Mouse (Mus musculus) hindbrain, postnatal 0 days (tissue): ENCODE results near the gene Gm37240. TPM values are rescaled to one million over a fixed set of nuclear protein-coding genes. Genes with fewer than 3 reads are reported as not detected.

Source experiments
- ATAC-seq: fragments of 200-750 bp; cut with Nextera tagmentation; 2 replicates; pipeline ENCODE4 v1.8.0; 2017; ENCODE audit warnings: mild to moderate bottlenecking, moderate TSS enrichment, moderate library complexity
- DNase-seq: peaks from one replicate; pipeline ENCODE4 v3.0.0-alpha.2; 2015; ENCODE audit warnings: low spot score
- H3K27ac ChIP-seq: fragments of 300-500 bp; sonication (generic); 2 replicates; pipeline ENCODE4 v1.5.1; 2014; ENCODE audit warnings: mild to moderate bottlenecking
- H3K27me3 ChIP-seq: fragments of 300-500 bp; sonication (generic); 2 replicates; pipeline ENCODE4 v1.6.1; 2014; ENCODE audit warnings: low read length, mixed read lengths; ENCODE audit not compliant: insufficient read depth
- H3K36me3 ChIP-seq: fragments of 300-500 bp; sonication (generic); 2 replicates; pipeline ENCODE4 v1.6.1; 2014; ENCODE audit warnings: low read length, mixed read lengths; ENCODE audit not compliant: insufficient read depth
- H3K4me1 ChIP-seq: fragments of 300-500 bp; sonication (generic); 2 replicates; pipeline ENCODE4 v1.6.1; 2014; ENCODE audit warnings: antibody characterized with exemption, low read length, mixed read lengths; ENCODE audit not compliant: insufficient read depth
- H3K4me2 ChIP-seq: fragments of 300-500 bp; sonication (generic); 2 replicates; pipeline ENCODE4 v1.6.1; 2014; ENCODE audit warnings: low read depth, mild to moderate bottlenecking, low read length, moderate library complexity, mixed read lengths
- H3K4me3 ChIP-seq: fragments of 300-500 bp; sonication (generic); 2 replicates; pipeline ENCODE4 v1.5.1; 2014; ENCODE audit warnings: low read length
- H3K9ac ChIP-seq: fragments of 300-500 bp; sonication (generic); replicated peaks from 2 replicates; pipeline ENCODE4 v1.6.1; 2014; ENCODE audit warnings: mild to moderate bottlenecking, low read length, moderate library complexity, mixed read lengths
- H3K9me3 ChIP-seq: fragments of 300-500 bp; sonication (generic); 2 replicates; pipeline ENCODE4 v1.6.1; 2016; ENCODE audit warnings: low read length, mixed read lengths
- CTCF ChIP-seq: IDR thresholded peaks from 2 replicates; pipeline ENCODE4 v1.5.1; 2016; ENCODE audit warnings: antibody characterized with exemption, control low read depth, low read depth
- WGBS: fragments of 180-500 bp; shearing (Covaris S2); extraction: QIAGEN DNeasy Blood & Tissue Kit; methylation state at CpG from one replicate; pipeline ENCODE4 v1.1.7; 2014; 5-methylcytosine and 5-hydroxymethylcytosine counted together
- polyA plus RNA-seq: library from polyadenylated mRNA; unstranded; fragments of >200 nt; fragmentation: Nextera tagmentation; extraction: Ambion mirVana; gene quantifications from 2 replicates; pipeline ENCODE4 v1.2.1, GENCODE M21; 2015
- total RNA-seq: library from RNA; depleted of rRNA; stranded (reverse); fragments of >200 nt; gene quantifications from 2 replicates; pipeline ENCODE4 v1.2.3, GENCODE M21; 2014

The Gm37240 gene
- total and polyA plus RNA-seq, 2 experiments from 2014 or later = 1.5 TPM; not detected in 1

DNA sequence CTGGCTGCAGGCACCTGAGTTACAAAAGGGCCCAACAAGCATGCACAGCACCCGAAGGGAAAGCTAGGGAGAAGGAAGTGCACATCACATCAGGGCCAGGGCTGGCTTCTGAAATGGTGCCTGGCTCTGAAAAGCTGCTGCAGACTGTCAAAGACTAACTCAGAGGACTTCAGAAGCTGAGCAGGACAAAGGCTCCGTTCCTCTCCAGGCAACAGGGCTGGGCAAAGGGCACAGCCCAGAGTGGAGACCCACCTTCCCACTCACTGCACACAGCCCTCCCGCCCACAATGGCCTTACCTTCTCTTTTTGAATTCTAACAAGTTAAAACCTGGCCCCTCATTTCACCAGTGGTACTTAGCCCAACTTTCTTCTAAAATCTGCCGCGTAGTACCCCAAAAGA is 223.5 kb downstream of the Gm37240 start:
- WGBS = 76% methylated on average over 5 of the region's 5 CpGs
- Histone ChIP-seq H3K27ac (no peak overlapping the region), H3K4me2 (no peak overlapping the region), H3K9ac (no peak overlapping the region), H3K9me3 (no peaks in the 10 kb centered on the region), H3K4me1 (0 out of 2 replicates have a peak, but pooled peaks cover 2% of the 10 kb centered on the region), H3K4me3 (no peak overlapping the region), H3K27me3 (no peaks in the 10 kb centered on the region), H3K36me3 (no peaks in the 10 kb centered on the region)
- ATAC-seq (no peak), DNase-seq (no peak)
- no peak for TF ChIP-seq CTCF

DNA sequence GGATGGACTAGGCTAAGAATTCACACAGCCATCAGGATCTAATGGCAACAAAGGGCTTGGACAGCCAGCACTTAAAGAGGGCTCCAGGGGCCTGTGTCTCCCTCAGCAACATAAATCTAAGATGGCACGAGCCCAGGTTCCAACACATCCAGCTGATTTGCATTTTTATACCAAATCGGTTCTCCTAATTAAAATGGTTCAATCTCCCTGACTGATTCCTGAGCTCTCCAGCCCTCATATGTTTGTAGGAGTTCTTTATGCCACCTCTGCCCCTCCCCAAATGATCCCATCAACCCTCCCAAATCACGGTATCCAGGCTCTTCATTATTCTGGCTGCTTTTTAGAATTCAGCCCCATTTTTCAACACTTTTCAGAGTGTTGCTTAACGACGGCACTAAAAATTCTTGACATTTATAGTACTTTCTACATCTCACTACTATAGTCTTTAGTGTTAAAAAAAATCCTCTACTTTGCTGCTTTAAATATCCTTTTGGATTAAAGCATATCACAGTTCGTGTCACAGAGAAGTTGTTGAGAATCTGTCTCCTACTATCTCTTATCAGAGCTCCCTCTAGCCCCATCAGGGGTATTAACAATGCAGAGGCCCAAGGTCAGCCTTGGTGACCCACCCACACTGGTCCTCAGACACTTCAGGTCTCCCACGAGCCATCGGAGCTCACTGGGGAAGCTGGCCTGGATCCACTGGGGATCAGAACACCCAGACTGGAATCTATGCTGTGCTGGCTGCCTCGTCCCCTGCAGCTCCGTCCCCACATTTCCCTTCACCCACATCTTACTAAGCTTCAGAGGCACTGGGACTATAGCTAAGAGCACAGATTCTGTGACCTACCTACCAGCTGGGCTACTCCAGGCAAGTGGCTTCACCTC is 225.1 kb downstream of the Gm37240 start:
- H3K4me3 ChIP-seq = no peak overlapping the region
- H3K4me2 ChIP-seq = no peak overlapping the region
- no peaks in the 10 kb centered on the region for H3K9me3 ChIP-seq
- DNase-seq = no peak
- WGBS = 65% methylated on average over 10 of the region's 10 CpGs
- no peak for ATAC-seq
- no peak for TF ChIP-seq CTCF
- no peak overlapping the region for H3K27ac ChIP-seq
- H3K36me3 ChIP-seq = no peaks in the 10 kb centered on the region
- H3K4me1 ChIP-seq = 0 out of 2 replicates have a peak, but pooled peaks cover 2% of the 10 kb centered on the region
- no peaks in the 10 kb centered on the region for H3K27me3 ChIP-seq
- H3K9ac ChIP-seq = no peak overlapping the region

DNA sequence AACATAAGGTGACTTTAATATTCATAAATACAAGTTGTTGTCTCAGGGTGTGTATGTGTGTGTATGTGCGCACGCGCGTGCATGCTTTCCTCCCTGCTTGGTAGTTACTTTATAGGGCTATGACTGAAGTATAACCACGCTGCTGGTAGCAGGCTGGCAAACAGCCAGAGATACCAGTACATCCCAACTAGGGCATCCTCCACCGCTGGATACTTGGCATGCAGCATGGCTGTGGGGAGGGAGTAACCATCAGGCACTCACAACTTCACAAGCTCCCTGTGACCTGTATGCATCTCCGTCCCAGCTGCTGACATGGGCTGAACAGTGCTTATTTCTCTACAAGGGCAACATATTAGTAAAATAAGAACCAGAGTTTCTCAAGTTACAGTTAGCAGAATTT is 227.6 kb downstream of the Gm37240 start:
- H3K36me3 ChIP-seq = no peaks in the 10 kb centered on the region
- H3K9me3 ChIP-seq = no peaks in the 10 kb centered on the region
- H3K9ac ChIP-seq = no peak overlapping the region
- H3K4me2 ChIP-seq = no peak overlapping the region
- H3K27ac ChIP-seq = no peak overlapping the region
- H3K4me1 ChIP-seq = 0 out of 2 replicates have a peak, but pooled peaks cover 2% of the 10 kb centered on the region
- no peak for TF ChIP-seq CTCF
- H3K4me3 ChIP-seq = no peak overlapping the region
- no peaks in the 10 kb centered on the region for H3K27me3 ChIP-seq
- WGBS = 77% methylated on average over 7 of the region's 7 CpGs
- ATAC-seq (no peak), DNase-seq (no peak)

DNA sequence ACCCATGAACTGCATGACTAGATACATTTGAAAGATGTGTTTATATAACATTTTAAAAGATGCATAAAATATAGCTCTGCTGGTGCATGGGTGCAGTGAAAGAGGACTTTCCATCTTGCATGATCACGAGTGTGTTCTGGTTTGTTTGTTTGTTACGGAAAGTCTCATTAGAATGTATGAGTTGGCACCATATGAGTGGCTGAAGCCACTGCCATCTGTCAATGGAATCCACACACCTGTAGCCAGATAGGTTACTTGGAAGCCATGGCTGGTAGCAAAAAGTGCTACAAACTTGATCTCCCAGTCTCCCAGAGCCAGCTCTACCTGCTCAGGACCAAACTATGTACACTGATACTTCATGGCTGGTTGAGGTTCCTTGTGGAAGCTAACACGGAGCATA is 231.8 kb downstream of the Gm37240 start:
- Histone ChIP-seq H3K4me1 (no peaks in the 10 kb centered on the region), H3K4me3 (no peak overlapping the region), H3K27ac (no peak overlapping the region), H3K36me3 (no peaks in the 10 kb centered on the region), H3K27me3 (no peaks in the 10 kb centered on the region), H3K9me3 (no peaks in the 10 kb centered on the region), H3K9ac (no peak overlapping the region), H3K4me2 (no peak overlapping the region)
- WGBS = 94% methylated on average over 3 of the region's 3 CpGs
- no peak for DNase-seq
- no peak for TF ChIP-seq CTCF
- ATAC-seq = no peak

DNA sequence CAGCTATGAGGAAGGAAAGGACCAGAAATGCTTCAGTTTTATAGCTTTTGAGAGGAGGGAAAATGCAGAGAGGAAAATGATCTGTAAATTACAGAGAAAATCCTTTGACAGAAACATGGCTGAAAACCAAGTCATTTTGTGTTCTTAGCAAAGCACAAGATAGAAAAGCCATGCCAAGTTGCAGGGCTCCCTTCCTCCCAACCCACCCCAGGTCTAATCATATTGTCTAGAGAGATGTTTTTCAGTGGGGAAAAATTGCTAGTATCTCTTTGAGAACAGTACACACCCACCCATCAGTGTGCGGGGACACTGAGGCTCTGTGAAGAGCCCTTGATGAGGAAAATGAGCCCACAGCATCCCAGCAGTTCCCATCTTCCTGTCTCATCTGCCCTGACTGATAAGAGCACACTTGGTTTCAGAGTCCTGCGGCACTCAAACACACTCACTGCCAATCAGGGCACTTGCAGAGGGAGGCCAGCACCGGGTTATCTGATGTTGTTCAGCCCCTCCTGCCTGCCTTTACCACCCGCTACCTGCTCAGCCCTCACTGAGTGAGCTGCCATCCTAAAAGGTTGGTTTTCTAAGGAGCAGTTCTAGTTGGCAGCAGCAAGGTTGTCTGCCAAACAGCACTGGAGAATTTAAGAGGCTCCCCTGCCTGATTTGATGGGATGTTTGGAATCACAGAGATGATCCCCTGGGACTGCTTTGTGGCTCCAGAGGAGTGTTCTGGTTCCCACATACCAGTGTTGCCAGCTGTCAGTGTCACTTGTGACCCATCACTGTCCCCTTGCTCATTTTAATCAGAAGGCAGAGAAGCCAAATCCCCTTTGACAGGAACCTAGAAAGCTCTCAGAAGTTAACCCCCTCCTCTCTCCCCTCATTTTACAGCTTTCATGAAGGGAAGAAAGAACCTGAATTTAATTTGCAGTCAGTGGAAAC is 234.3 kb downstream of the Gm37240 start:
- no peak for ATAC-seq
- no peak for TF ChIP-seq CTCF
- 69% methylated on average over 4 of the region's 4 CpGs for whole genome bisulfite sequencing

DNA sequence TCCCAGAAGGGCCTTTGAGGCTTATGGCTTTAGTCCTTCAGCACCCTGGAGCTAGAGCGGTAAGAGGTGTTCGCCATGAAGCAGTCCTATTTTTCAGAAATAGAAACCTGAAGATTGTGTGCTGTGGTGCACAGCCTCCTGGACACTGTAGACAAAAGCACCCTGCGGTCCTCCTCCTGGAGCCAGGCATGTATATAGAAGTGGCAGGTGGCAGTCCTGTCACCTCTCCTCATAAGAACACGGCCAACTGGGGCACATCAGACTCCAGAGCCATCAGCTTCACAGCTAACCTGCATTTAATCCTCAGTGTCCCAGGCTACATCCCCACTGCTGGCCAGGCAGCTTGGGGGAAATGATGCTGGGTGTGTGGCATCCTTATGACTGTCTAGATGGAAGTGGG is 238.1 kb downstream of the Gm37240 start:
- H3K27ac ChIP-seq = no peak overlapping the region
- no peaks in the 10 kb centered on the region for H3K36me3 ChIP-seq
- no peak overlapping the region for H3K4me2 ChIP-seq
- H3K9ac ChIP-seq = no peak overlapping the region
- H3K4me1 ChIP-seq = no peaks in the 10 kb centered on the region
- H3K9me3 ChIP-seq = no peaks in the 10 kb centered on the region
- DNase-seq (no peak), ATAC-seq (no peak)
- H3K27me3 ChIP-seq = no peaks in the 10 kb centered on the region
- H3K4me3 ChIP-seq = no peak overlapping the region
- no peak for TF ChIP-seq CTCF
- WGBS = 91% methylated on average over 4 of the region's 4 CpGs

More for the DNA sequence above, 234.3 kb downstream of the Gm37240 start:
- no peak overlapping the region; the same call in 1 of the 2 replicates for H3K27ac ChIP-seq
- no peaks in the 10 kb centered on the region for H3K9me3 ChIP-seq
- no peak overlapping the region for H3K4me2 ChIP-seq
- no peak for DNase-seq
- H3K9ac ChIP-seq = 0 out of 2 replicates have a peak overlapping the region, but pooled peaks have one; percentile 9
- no peaks in the 10 kb centered on the region for H3K4me1 ChIP-seq
- H3K4me3 ChIP-seq = no peak overlapping the region
- H3K36me3 ChIP-seq = no peaks in the 10 kb centered on the region
- H3K27me3 ChIP-seq = no peaks in the 10 kb centered on the region
